Mouse (Mus musculus): ENCODE data around the gene 9130213A22Rik.

GRCm38 (mm10) chr11:69106842-69107241 lies 15.5 kb downstream of the 9130213A22Rik start:
- TF ChIP-seq POLR2A (IDR thresholded peaks at IDR 0.05; ENCODE audit: low read depth, low read length): no peak
- no peak for TF ChIP-seq CTCF (IDR thresholded peaks at IDR 0.05; ENCODE audit: borderline replicate concordance, insufficient read depth, low read length)

Measured in embryonic fibroblast, embryonic 13.5 days (primary cell).